Mouse (Mus musculus): ENCODE results near the gene Tex19.2. TPM values are rescaled to one million over a fixed set of nuclear protein-coding genes. Genes with fewer than 3 reads are reported as not detected.

Tex19.2 gene
- total RNA-seq (2021): not detected

- intact Hi-C loops (cut with DNase I): no loop called here
- no peak for DNase-seq (ENCODE audit: low spot score in 2 of 2)
Observed at GRCm38 (mm10) chr11:121118577-121118976, at the start of gene Tex19.2. Gene Tex19.2 (minus strand): TSS chr11:121118677.

- no peak for DNase-seq (ENCODE audit: low spot score in 2 of 2)
- intact Hi-C loops (cut with DNase I): no loop called here
Observed at GRCm38 (mm10) chr11:121163751-121164150, 45.3 kb upstream of the Tex19.2 start.

GRCm38 (mm10) chr11:121160636-121161346 lies 42.3 kb upstream of the Tex19.2 start:
- intact Hi-C loops (cut with DNase I): no loop called here
- no peak for DNase-seq (ENCODE audit: low spot score in 2 of 2)

- no peak for DNase-seq (ENCODE audit: low spot score in 2 of 2)
- intact Hi-C loops (cut with DNase I): no loop called here
Observed at GRCm38 (mm10) chr11:121159971-121160370, 41.5 kb upstream of the Tex19.2 start, which contains the start of gene Uts2r. Gene Uts2r (plus strand): TSS chr11:121160271.

GRCm38 (mm10) chr11:121156411-121156891 lies 38.0 kb upstream of the Tex19.2 start:
- intact Hi-C loops (cut with DNase I): no loop called here
- DNase-seq (ENCODE audit: low spot score in 2 of 2): peak in 1 of 2 experiments; percentile 11

GRCm38 (mm10) chr11:121154203-121154602 lies 35.7 kb upstream of the Tex19.2 start:
- DNase-seq (ENCODE audit: low spot score in 2 of 2): no peak
- intact Hi-C loops (cut with DNase I): no loop called here

- no peak for DNase-seq (ENCODE audit: low spot score in 2 of 2)
- intact Hi-C loops (cut with DNase I): no loop called here
Observed at GRCm38 (mm10) chr11:121148193-121148592, 29.7 kb upstream of the Tex19.2 start.

- intact Hi-C loops (cut with DNase I): no loop called here
- no peak for DNase-seq (ENCODE audit: low spot score in 2 of 2)
Observed at GRCm38 (mm10) chr11:121145865-121146264, 27.4 kb upstream of the Tex19.2 start, which contains the start of gene Tex19.1. Gene Tex19.1 (plus strand): TSS chr11:121146143.

GRCm38 (mm10) chr11:121143325-121144015 lies 25.0 kb upstream of the Tex19.2 start:
- intact Hi-C loops (cut with DNase I): no loop called here

GRCm38 (mm10) chr11:121138732-121139131 lies 20.3 kb upstream of the Tex19.2 start:
- intact Hi-C loops (cut with DNase I): no loop called here
- no peak for DNase-seq (ENCODE audit: low spot score in 2 of 2)

More at GRCm38 (mm10) chr11:121143325-121144015, 25.0 kb upstream of the Tex19.2 start:
- no peak for DNase-seq (ENCODE audit: low spot score in 2 of 2)

- intact Hi-C loops (cut with DNase I): no loop called here
- DNase-seq (ENCODE audit: low spot score in 2 of 2): no peak
Observed at GRCm38 (mm10) chr11:121137682-121138081, 19.2 kb upstream of the Tex19.2 start.

- intact Hi-C loops (cut with DNase I): no loop called here
- no peak for DNase-seq (ENCODE audit: low spot score in 2 of 2)
Observed at GRCm38 (mm10) chr11:121134600-121134999, 16.1 kb upstream of the Tex19.2 start.

- no peak for DNase-seq (ENCODE audit: low spot score in 2 of 2)
- intact Hi-C loops (cut with DNase I): no loop called here
Observed at GRCm38 (mm10) chr11:121129616-121130015, 11.1 kb upstream of the Tex19.2 start.

- intact Hi-C loops (cut with DNase I): no loop called here
- DNase-seq (ENCODE audit: low spot score in 2 of 2): no peak
Observed at GRCm38 (mm10) chr11:121127441-121127840, 9.0 kb upstream of the Tex19.2 start.

- DNase-seq (ENCODE audit: low spot score in 2 of 2): no peak
- intact Hi-C loops (cut with DNase I): no loop called here
Observed at GRCm38 (mm10) chr11:121126395-121126794, 7.9 kb upstream of the Tex19.2 start.

- no peak for DNase-seq (ENCODE audit: low spot score in 2 of 2)
- intact Hi-C loops (cut with DNase I): no loop called here
Observed at GRCm38 (mm10) chr11:121125522-121126172, 7.2 kb upstream of the Tex19.2 start.

GRCm38 (mm10) chr11:121123438-121123837 lies 5.0 kb upstream of the Tex19.2 start:
- intact Hi-C loops (cut with DNase I): no loop called here
- peak in 1 of 2 experiments; percentile 50 for DNase-seq (ENCODE audit: low spot score in 2 of 2)

- no peak for DNase-seq (ENCODE audit: low spot score in 2 of 2)
- intact Hi-C loops (cut with DNase I): no loop called here
Observed at GRCm38 (mm10) chr11:121122024-121122670, 3.7 kb upstream of the Tex19.2 start.

GRCm38 (mm10) chr11:121121151-121121550 lies 2.7 kb upstream of the Tex19.2 start:
- DNase-seq (ENCODE audit: low spot score in 2 of 2): no peak
- intact Hi-C loops (cut with DNase I): no loop called here

GRCm38 (mm10) chr11:121118106-121118505 lies 371 bp downstream of the Tex19.2 start:
- DNase-seq (ENCODE audit: low spot score in 2 of 2): no peak
- intact Hi-C loops (cut with DNase I): no loop called here

Measured in left cerebral cortex, postnatal 25 days (tissue).